Mouse (Mus musculus) testis, adult 2 months (tissue): ENCODE results near the gene 4930550C14Rik. TPM values are rescaled to one million over a fixed set of nuclear protein-coding genes. Genes with fewer than 3 reads are reported as not detected.

Experiments used
- H3K27ac ChIP-seq: fragments of 200-500 bp; 2 replicates; pipeline ENCODE4 v1.5.1; 2012; ENCODE audit warnings: low read depth, low read length; ENCODE audit not compliant: control insufficient read depth, insufficient read depth
- H3K27me3 ChIP-seq: fragments of 200-500 bp; 2 replicates; pipeline ENCODE4 v1.6.1; 2012; ENCODE audit warnings: mild to moderate bottlenecking, low read length, moderate library complexity; ENCODE audit not compliant: control insufficient read depth, insufficient read depth
- H3K36me3 ChIP-seq: fragments of 200-500 bp; 2 replicates; pipeline ENCODE4 v1.6.1; 2012; ENCODE audit warnings: mild to moderate bottlenecking, low read length; ENCODE audit not compliant: control insufficient read depth, insufficient read depth
- H3K4me1 ChIP-seq: fragments of 200-500 bp; 2 replicates; pipeline ENCODE4 v1.6.1; 2012; ENCODE audit warnings: low read length; ENCODE audit not compliant: control insufficient read depth, insufficient read depth
- H3K4me3 ChIP-seq: fragments of 200-500 bp; 2 replicates; pipeline ENCODE4 v1.5.1; 2012; ENCODE audit warnings: low read depth, mild to moderate bottlenecking, low read length, moderate library complexity, mixed read lengths; ENCODE audit not compliant: control insufficient read depth
- CTCF ChIP-seq: fragments of 200-500 bp; IDR thresholded peaks from 2 replicates; pipeline ENCODE4 v1.5.1; 2012; ENCODE audit warnings: low read depth, mild to moderate bottlenecking, inconsistent platforms, low read length, moderate library complexity; ENCODE audit not compliant: control insufficient read depth, insufficient read depth, insufficient replicate concordance
- POLR2A ChIP-seq: fragments of 200-500 bp; IDR thresholded peaks from 2 replicates; pipeline ENCODE4 v1.6.1; 2012; ENCODE audit warnings: low read depth, mild to moderate bottlenecking, inconsistent platforms, low read length, moderate library complexity; ENCODE audit not compliant: control insufficient read depth
- polyA plus RNA-seq: library from polyadenylated mRNA; depleted of rRNA; stranded (reverse); fragments of >200 nt; gene quantifications from 2 replicates; pipeline ENCODE4 v1.2.3, GENCODE M21; 2012; rRNA removed

4930550C14Rik gene
- 13.6 and 14.2 TPM in 2 replicates for polyA plus RNA-seq

GRCm38 (mm10) chr9:53402291-53402711 is at the start of gene 4930550C14Rik:
Gene 4930550C14Rik, plus strand, starts transcription at chr9:53402325.
- Histone ChIP-seq H3K4me3 (peak within 1 kb of the TSS; percentile 62), H3K27ac (peak within 1 kb of the TSS; percentile 69), H3K36me3 (no peaks in the 10 kb centered on the region), H3K27me3 (no peaks in the 10 kb centered on the region), H3K4me1 (peaks cover 19% of the 10 kb centered on the region)
- TF ChIP-seq CTCF (no peak), POLR2A (no peak)

- Histone ChIP-seq H3K27me3 (no peaks in the 10 kb centered on the region), H3K27ac (no peak overlapping the region), H3K4me3 (no peak overlapping the region), H3K4me1 (no peaks in the 10 kb centered on the region), H3K36me3 (no peaks in the 10 kb centered on the region)
- TF ChIP-seq CTCF (no peak), POLR2A (no peak)
Measured at GRCm38 (mm10) chr9:53353161-53353560, 49.0 kb upstream of the 4930550C14Rik start.

- Histone ChIP-seq H3K36me3 (no peaks in the 10 kb centered on the region), H3K27ac (no peak overlapping the region), H3K4me3 (no peak overlapping the region), H3K4me1 (no peaks in the 10 kb centered on the region), H3K27me3 (no peaks in the 10 kb centered on the region)
- TF ChIP-seq CTCF: no peak
- no peak for TF ChIP-seq POLR2A
Measured at GRCm38 (mm10) chr9:53356219-53357155, 45.6 kb upstream of the 4930550C14Rik start.

DNA sequence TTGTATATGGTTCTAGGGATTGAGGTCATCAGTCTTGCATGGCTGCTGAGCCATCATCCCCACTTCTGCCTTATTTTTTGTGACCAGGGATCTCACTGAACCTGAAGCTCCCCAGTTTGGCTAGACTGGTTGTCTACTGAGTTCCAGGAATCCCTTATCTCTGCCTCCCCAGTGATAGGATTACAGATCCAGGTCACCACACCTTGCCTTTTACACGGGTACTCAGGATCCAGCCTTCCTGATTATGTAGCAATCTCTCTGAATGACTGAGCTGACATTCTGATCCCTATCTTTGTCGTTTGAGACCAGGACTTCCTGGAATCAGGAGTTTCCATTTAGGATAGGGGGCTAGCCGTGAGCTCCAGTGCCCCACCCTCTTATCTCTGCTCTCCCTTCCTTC is 30.8 kb upstream of the 4930550C14Rik start:
- Histone ChIP-seq H3K27ac (no peak overlapping the region), H3K4me1 (no peaks in the 10 kb centered on the region), H3K36me3 (no peaks in the 10 kb centered on the region), H3K27me3 (no peaks in the 10 kb centered on the region), H3K4me3 (no peak overlapping the region)
- TF ChIP-seq POLR2A (no peak), CTCF (no peak)

DNA sequence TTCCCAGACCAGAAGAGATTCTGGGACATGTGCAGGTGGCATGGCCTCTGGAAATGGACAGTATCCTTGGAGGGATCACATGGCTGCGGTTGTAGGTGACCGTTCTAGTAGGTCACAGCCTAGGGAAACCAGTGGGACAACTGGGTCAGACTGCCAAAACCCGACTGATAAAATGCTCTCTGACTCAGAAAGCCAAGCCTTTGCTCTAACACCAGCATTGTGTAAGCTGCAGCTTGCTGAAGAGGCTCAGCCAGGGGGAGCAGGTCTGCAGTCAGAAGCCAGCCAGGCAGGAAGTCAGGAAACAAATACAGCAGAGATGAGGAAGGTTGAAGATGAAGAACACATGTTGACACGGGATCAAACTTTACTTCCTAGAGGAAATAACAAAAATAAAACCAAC is 26.2 kb upstream of the 4930550C14Rik start:
- H3K4me1 ChIP-seq: peaks cover 5% of the 10 kb centered on the region
- no peak overlapping the region for H3K4me3 ChIP-seq
- H3K27me3 ChIP-seq: no peaks in the 10 kb centered on the region
- no peak overlapping the region for H3K27ac ChIP-seq
- H3K36me3 ChIP-seq: no peaks in the 10 kb centered on the region
- no peak for TF ChIP-seq POLR2A
- TF ChIP-seq CTCF: no peak

DNA sequence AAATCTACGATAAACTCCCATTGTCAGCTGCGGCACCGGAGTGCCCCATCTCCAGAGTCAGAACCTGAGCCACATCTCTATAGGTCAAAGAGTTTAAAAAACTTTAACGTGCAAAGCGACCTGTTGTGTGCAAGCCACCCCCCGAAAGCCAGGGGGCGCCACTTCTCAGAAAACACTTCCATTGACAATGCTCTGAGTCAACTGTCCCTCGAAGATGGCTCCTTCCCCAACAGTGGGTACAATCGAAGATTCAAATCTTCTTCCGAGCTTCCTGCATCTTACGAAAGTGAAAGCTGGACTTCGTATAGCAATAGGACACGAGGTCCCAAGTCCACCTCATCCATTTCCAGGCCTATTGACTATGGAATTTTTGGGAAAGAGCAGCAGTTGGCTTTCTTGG is 25.3 kb upstream of the 4930550C14Rik start:
- no peak overlapping the region for H3K27ac ChIP-seq
- TF ChIP-seq CTCF (peak; percentile 73; the same call in 1 of the 2 replicates), POLR2A (no peak)
- H3K27me3 ChIP-seq: no peaks in the 10 kb centered on the region
- H3K4me3 ChIP-seq: no peak overlapping the region
- H3K4me1 ChIP-seq: peaks cover 5% of the 10 kb centered on the region
- H3K36me3 ChIP-seq: no peaks in the 10 kb centered on the region

- no peaks in the 10 kb centered on the region for H3K36me3 ChIP-seq
- no peaks in the 10 kb centered on the region for H3K27me3 ChIP-seq
- H3K4me1 ChIP-seq: peaks cover 5% of the 10 kb centered on the region
- no peak overlapping the region for H3K4me3 ChIP-seq
- TF ChIP-seq CTCF (no peak), POLR2A (no peak)
- H3K27ac ChIP-seq: no peak overlapping the region
Measured at GRCm38 (mm10) chr9:53377597-53377996, 24.5 kb upstream of the 4930550C14Rik start.
